Mouse (Mus musculus) MN1 (cell line): ENCODE results near the gene Ints2.
A peak's percentile ranks its signal among the peaks of the same experiment; 100 is the strongest.
"Not testable (repeated sequence)": the region's sequence is repeated elsewhere in the genome, so short reads cannot be mapped to it uniquely, and the experiment has no call there.

Experiments used
- DNase-seq: peaks from one replicate; pipeline ENCODE4 v3.0.0-alpha.2; 2016; ENCODE audit warnings: low spot score

Gene Ints2

GRCm38 (mm10) chr11:86257460-86258076 is at the start of gene Ints2:
Gene Ints2 (minus strand): TSS chr11:86257575.
- peak; percentile 95 for DNase-seq

- DNase-seq, result not testable (repeated sequence)
Observed at GRCm38 (mm10) chr11:86292201-86292600, 34.8 kb upstream of the Ints2 start.

- no peak for DNase-seq
Observed at GRCm38 (mm10) chr11:86291714-86292113, 34.3 kb upstream of the Ints2 start.

- DNase-seq, result no peak
Observed at GRCm38 (mm10) chr11:86285729-86286128, 28.4 kb upstream of the Ints2 start.

GRCm38 (mm10) chr11:86278442-86279102 is 21.2 kb upstream of the Ints2 start:
- DNase-seq, result no peak

GRCm38 (mm10) chr11:86257054-86257453 is 321 bp downstream of the Ints2 start:
- peak; percentile 63 for DNase-seq

- no peak for DNase-seq
Observed at GRCm38 (mm10) chr11:86253342-86253741, 4.0 kb downstream of the Ints2 start.

GRCm38 (mm10) chr11:86232446-86232845 is 24.9 kb downstream of the Ints2 start:
- no peak for DNase-seq

- DNase-seq, result no peak
Observed at GRCm38 (mm10) chr11:86231781-86232350, 25.5 kb downstream of the Ints2 start.

GRCm38 (mm10) chr11:86226646-86227180 is 30.7 kb downstream of the Ints2 start:
- no peak for DNase-seq

GRCm38 (mm10) chr11:86225761-86226160 is 31.6 kb downstream of the Ints2 start:
- DNase-seq, result no peak

- DNase-seq, result no peak
Observed at GRCm38 (mm10) chr11:86211803-86212202, 45.6 kb downstream of the Ints2 start.

- DNase-seq, result no peak
Observed at GRCm38 (mm10) chr11:86209123-86209522, 48.3 kb downstream of the Ints2 start.

- DNase-seq, result no peak
Observed at GRCm38 (mm10) chr11:86205876-86206275, 51.5 kb downstream of the Ints2 start.

GRCm38 (mm10) chr11:86205031-86205430 is 52.3 kb downstream of the Ints2 start:
- DNase-seq, result no peak

- peak; percentile 32 for DNase-seq
Observed at GRCm38 (mm10) chr11:86201901-86202675, 55.3 kb downstream of the Ints2 start.

GRCm38 (mm10) chr11:86201037-86201786 is 56.2 kb downstream of the Ints2 start, which contains the start of gene Brip1:
Gene Brip1 (minus strand): TSS chr11:86201193.
- DNase-seq, result peak; percentile 97

- no peak for DNase-seq
Observed at GRCm38 (mm10) chr11:86200460-86201021, 56.8 kb downstream of the Ints2 start.

GRCm38 (mm10) chr11:86199733-86200132 is 57.6 kb downstream of the Ints2 start:
- DNase-seq, result no peak

- peak; percentile 7 for DNase-seq
Observed at GRCm38 (mm10) chr11:86185224-86185623, 72.2 kb downstream of the Ints2 start.

- DNase-seq, result no peak
Observed at GRCm38 (mm10) chr11:86175833-86176232, 81.5 kb downstream of the Ints2 start.
